Mouse (Mus musculus) left cerebral cortex, adult 11 months (tissue): ENCODE data around the gene Olfr1008.
"Not testable (repeated sequence)": the region's sequence is repeated elsewhere in the genome, so short reads cannot be mapped to it uniquely, and the experiment has no call there.

Experiments
- DNase-seq: peaks from one replicate; pipeline ENCODE4 v3.0.0; 2022; ENCODE audit warnings: low spot score

Gene Olfr1008

GRCm38 (mm10) chr2:85689131-85689530 lies at the start of gene Olfr1008:
Gene Olfr1008 (plus strand): TSS chr2:85689431.
- no peak for DNase-seq

GRCm38 (mm10) chr2:85650604-85651003 lies 38.6 kb upstream of the Olfr1008 start, which contains the start of gene Olfr1002:
Gene Olfr1002 (minus strand): TSS chr2:85650704.
- no peak for DNase-seq

GRCm38 (mm10) chr2:85664355-85664754 lies 24.9 kb upstream of the Olfr1008 start, which contains the start of gene Olfr154:
Gene Olfr154 (minus strand): TSS chr2:85664455.
- DNase-seq = not testable (repeated sequence)

- DNase-seq = no peak
Observed at GRCm38 (mm10) chr2:85678667-85679066, 10.6 kb upstream of the Olfr1008 start, which contains the start of gene Olfr1006. Gene Olfr1006 (minus strand): TSS chr2:85678767.

- DNase-seq = not testable (repeated sequence)
Observed at GRCm38 (mm10) chr2:85710680-85711079, 21.4 kb downstream of the Olfr1008 start.

- no peak for DNase-seq
Observed at GRCm38 (mm10) chr2:85711159-85711558, 21.9 kb downstream of the Olfr1008 start.

- no peak for DNase-seq
Observed at GRCm38 (mm10) chr2:85715119-85715518, 25.9 kb downstream of the Olfr1008 start, which contains the start of gene Olfr1009. Gene Olfr1009 (plus strand): TSS chr2:85715419.

- peak; percentile 2 for DNase-seq
Observed at GRCm38 (mm10) chr2:85725793-85726192, 36.6 kb downstream of the Olfr1008 start.
